Comparison of ENCODE assay signal across 27 mouse cellular contexts in genomic region chr13:110401443-110401842, GRCm38 (mm10). TPM values are rescaled to one million over a fixed set of nuclear protein-coding genes. Genes with fewer than 3 reads are reported as not detected.
DNase-seq lines count a peak whose midpoint lies in the region; ATAC-seq and TF ChIP-seq lines count a peak whose summit lies in the region.
"Had no signal": no experiment of that assay in that cellular context is flagged by ENCODE, and none has a peak within 500 bp of the region (broad histone marks: within the 10 kb centered on the region; RNA-seq: fewer than 3 reads in every experiment).

No protein-coding gene starts in this region.

- peaks cover 16% of the 10 kb centered on the region for H3K4me1 ChIP-seq in heart, embryonic 16.5 days (ENCODE audit: control insufficient read depth, insufficient read depth, low read length)
- H3K4me1 ChIP-seq in lung, embryonic 14.5 days (ENCODE audit: insufficient read depth) = peaks cover 4% of the 10 kb centered on the region; the same call in 1 of the 2 replicates
- H3K4me1 ChIP-seq in embryonic fibroblast, embryonic 13.5 days (ENCODE audit: control insufficient read depth, insufficient read depth, low read length) = 0 out of 2 replicates have a peak, but pooled peaks cover 3% of the 10 kb centered on the region
- H3K4me1 ChIP-seq in stomach, embryonic 16.5 days (ENCODE audit: control insufficient read depth, insufficient read depth, low read length) = peaks cover 9% of the 10 kb centered on the region; the same call in 1 of the 2 replicates
- no peaks in the 10 kb centered on the region for H3K4me1 ChIP-seq in hindbrain, embryonic 11.5 days (replicated peaks; ENCODE audit: control insufficient read depth, insufficient read depth, low read length)

- H3K36me3 ChIP-seq in heart, embryonic 16.5 days (ENCODE audit: control insufficient read depth, insufficient read depth) = peaks cover 41% of the 10 kb centered on the region
- H3K36me3 ChIP-seq in lung, embryonic 14.5 days (ENCODE audit: insufficient read depth) = peaks cover 51% of the 10 kb centered on the region
- peaks cover 29% of the 10 kb centered on the region for H3K36me3 ChIP-seq in stomach, embryonic 16.5 days (ENCODE audit: control insufficient read depth, insufficient read depth, low read length)
- H3K36me3 ChIP-seq in hindbrain, embryonic 11.5 days (ENCODE audit: control insufficient read depth, insufficient read depth, low read length) = peaks cover 9% of the 10 kb centered on the region; the same call in 1 of the 2 replicates

- no peaks in the 10 kb centered on the region for H3K9me3 ChIP-seq in heart, embryonic 16.5 days (replicated peaks; ENCODE audit: control insufficient read depth, low read length)
- no peaks in the 10 kb centered on the region for H3K9me3 ChIP-seq in lung, embryonic 14.5 days (ENCODE audit: low read depth, low read length)
- H3K9me3 ChIP-seq in stomach, embryonic 16.5 days (replicated peaks; ENCODE audit: control insufficient read depth, low read length) = peaks cover 4% of the 10 kb centered on the region; the same call in 1 of the 2 replicates
- no peaks in the 10 kb centered on the region for H3K9me3 ChIP-seq in hindbrain, embryonic 11.5 days (ENCODE audit: control insufficient read depth, low read length)
- H3K9me3 ChIP-seq: heart, embryonic 12.5 days; hindbrain, embryonic 13.5 days; intestine, embryonic 15.5 days had no signal

- peak; percentile 67 for TF ChIP-seq POLR2A in embryonic fibroblast, embryonic 13.5 days (IDR thresholded peaks at IDR 0.05; ENCODE audit: low read depth, low read length)

- H3K27me3 ChIP-seq in heart, embryonic 16.5 days (ENCODE audit: control insufficient read depth, insufficient read depth, low read length) = no peaks in the 10 kb centered on the region
- no peaks in the 10 kb centered on the region for H3K27me3 ChIP-seq in lung, embryonic 14.5 days (ENCODE audit: insufficient read depth, low read length)
- H3K27me3 ChIP-seq in stomach, embryonic 16.5 days (ENCODE audit: control insufficient read depth, insufficient read depth, low read length) = no peaks in the 10 kb centered on the region
- no peaks in the 10 kb centered on the region for H3K27me3 ChIP-seq in hindbrain, embryonic 11.5 days (ENCODE audit: control insufficient read depth, insufficient read depth, low read length)
- H3K27me3 ChIP-seq: heart, embryonic 12.5 days; hindbrain, embryonic 13.5 days; intestine, embryonic 15.5 days had no signal

- no peak overlapping the region for H3K4me2 ChIP-seq in heart, embryonic 16.5 days (ENCODE audit: low read depth, low read length)
- H3K4me2 ChIP-seq in lung, embryonic 14.5 days = no peak overlapping the region
- H3K4me2 ChIP-seq in stomach, embryonic 16.5 days (ENCODE audit: low read depth, low read length) = no peak overlapping the region
- no peak overlapping the region for H3K4me2 ChIP-seq in hindbrain, embryonic 11.5 days (replicated peaks; ENCODE audit: low read depth, low read length)
- H3K4me2 ChIP-seq: heart, embryonic 12.5 days; hindbrain, embryonic 13.5 days; intestine, embryonic 15.5 days had no signal

- DNase-seq in heart, adult 9 months (ENCODE audit: low spot score in 2 of 2) = no peak
- DNase-seq in lung, embryonic 14.5 days = peak; percentile 33
- DNase-seq in lung, postnatal 36 days = no peak
- no peak for DNase-seq in hindbrain, embryonic 11.5 days (ENCODE audit: low spot score)
- no peak for DNase-seq in adrenal gland, postnatal 10 days
- DNase-seq: adrenal gland, adult 8-10 months; adrenal gland, postnatal 36 days; cerebellum, adult 2 months; cerebellum, adult 9-11 months; cerebellum, postnatal 36 days; forebrain, postnatal 0 days; gastrocnemius, adult 2 months; gastrocnemius, postnatal 14 days; heart, adult 18-20 months had no signal

- no peak overlapping the region for H3K9ac ChIP-seq in heart, embryonic 16.5 days (ENCODE audit: low read length)
- no peak overlapping the region for H3K9ac ChIP-seq in lung, embryonic 14.5 days
- no peak overlapping the region for H3K9ac ChIP-seq in stomach, embryonic 16.5 days (ENCODE audit: low read length)
- no peak overlapping the region for H3K9ac ChIP-seq in hindbrain, embryonic 11.5 days (ENCODE audit: low read depth, low read length)
- H3K9ac ChIP-seq: forebrain, postnatal 0 days; heart, embryonic 12.5 days; hindbrain, embryonic 13.5 days; intestine, embryonic 15.5 days had no signal

- 73% methylated on average over 3 of the region's 3 CpGs for WGBS in heart, embryonic 16.5 days
- WGBS in lung, embryonic 14.5 days = 68% methylated on average over 3 of the region's 3 CpGs
- WGBS in stomach, embryonic 16.5 days = 70% methylated on average over 3 of the region's 3 CpGs
- 89% methylated on average over 3 of the region's 3 CpGs for WGBS in hindbrain, embryonic 11.5 days

- H3K4me3 ChIP-seq in heart, embryonic 16.5 days (ENCODE audit: low read length) = no peak overlapping the region
- H3K4me3 ChIP-seq in lung, embryonic 14.5 days (ENCODE audit: low read depth, low read length) = no peak overlapping the region
- H3K4me3 ChIP-seq in embryonic fibroblast, embryonic 13.5 days (ENCODE audit: insufficient read depth, low read length) = no peak overlapping the region
- no peak overlapping the region for H3K4me3 ChIP-seq in stomach, embryonic 16.5 days (replicated peaks; ENCODE audit: low read length)
- no peak overlapping the region for H3K4me3 ChIP-seq in hindbrain, embryonic 11.5 days (ENCODE audit: low read depth, low read length)
- H3K4me3 ChIP-seq: gastrocnemius, adult 2 months; heart, embryonic 12.5 days; hindbrain, embryonic 13.5 days; intestine, embryonic 15.5 days had no signal

- TF ChIP-seq CTCF in lung, embryonic 14.5 days (IDR thresholded peaks at IDR 0.05; ENCODE audit: low read depth) = no peak
- no peak for TF ChIP-seq CTCF in embryonic fibroblast, embryonic 13.5 days (IDR thresholded peaks at IDR 0.05; ENCODE audit: borderline replicate concordance, insufficient read depth, low read length)

- H3K27ac ChIP-seq in heart, embryonic 16.5 days (ENCODE audit: low read length) = peak overlapping the region; percentile 25; the same call in 1 of the 2 replicates
- H3K27ac ChIP-seq in lung, embryonic 14.5 days (ENCODE audit: low read depth) = no peak overlapping the region
- peak overlapping the region; percentile 12; the same call in 1 of the 2 replicates for H3K27ac ChIP-seq in embryonic fibroblast, embryonic 13.5 days (ENCODE audit: insufficient read depth, low read length)
- no peak overlapping the region for H3K27ac ChIP-seq in stomach, embryonic 16.5 days (ENCODE audit: low read length)
- no peak overlapping the region for H3K27ac ChIP-seq in hindbrain, embryonic 11.5 days (ENCODE audit: low read depth, low read length)
- H3K27ac ChIP-seq: gastrocnemius, adult 2 months; hindbrain, embryonic 13.5 days; intestine, embryonic 15.5 days had no signal

- no peak for ATAC-seq in heart, embryonic 16.5 days (replicated peaks; ENCODE audit: extremely low read depth, insufficient read depth, low FRiP score)
- ATAC-seq in lung, embryonic 14.5 days (ENCODE audit: insufficient read depth) = no peak
- 0 out of 2 replicates have a peak, but pooled peaks have one; percentile 37 for ATAC-seq in stomach, embryonic 16.5 days (ENCODE audit: insufficient read depth, low FRiP score)
- no peak for ATAC-seq in hindbrain, embryonic 11.5 days (ENCODE audit: low FRiP score)
- ATAC-seq: activated CD4-positive, CD25-positive, alpha-beta regulatory T cell, adult 4 months; forebrain, embryonic 14.5 days; forebrain, postnatal 0 days; hindbrain, embryonic 16.5 days; intestine, embryonic 15.5 days had no signal

RNA-seq across cellular contexts. Expression of gene Plk2, which starts 6.6 kb away (rescaled TPM):
- polyA plus RNA-seq in heart, embryonic 16.5 days (2015; fragmentation: Nextera tagmentation; extraction: Ambion mirVana) = 88.5 and 99.1 TPM in 2 replicates
- 265 and 268 TPM in 2 replicates for polyA plus RNA-seq in lung, embryonic 14.5 days (2014; fragmentation: Nextera tagmentation; extraction: Ambion mirVana)
- polyA plus RNA-seq in embryonic fibroblast, embryonic 13.5 days (2011; ENCODE audit: insufficient read length, low read depth, missing spikeins) = 175 and 227 TPM in 2 replicates
- polyA plus RNA-seq in stomach, embryonic 16.5 days (2015; fragmentation: Nextera tagmentation; extraction: Ambion mirVana) = 115 and 120 TPM in 2 replicates
- 103 and 108 TPM in 2 replicates for polyA plus RNA-seq in hindbrain, embryonic 11.5 days (2014; fragmentation: Nextera tagmentation; extraction: Ambion mirVana)
- 10 to 100 TPM; 40.7 to 42.0 TPM for total RNA-seq in adrenal gland, postnatal 10 days (2021)

RNA-seq across cellular contexts. Expression of gene Gapt, which starts 44.4 kb away (rescaled TPM):
- 0.16 and 0.38 TPM in 2 replicates for polyA plus RNA-seq in heart, embryonic 16.5 days (2015; fragmentation: Nextera tagmentation; extraction: Ambion mirVana)
- polyA plus RNA-seq in lung, embryonic 14.5 days (2014; fragmentation: Nextera tagmentation; extraction: Ambion mirVana) = 0.47 and 0.53 TPM in 2 replicates
- not detected in 2 replicates for polyA plus RNA-seq in embryonic fibroblast, embryonic 13.5 days (2011; ENCODE audit: insufficient read length, low read depth, missing spikeins)
- 0.55 and 0.98 TPM in 2 replicates for polyA plus RNA-seq in stomach, embryonic 16.5 days (2015; fragmentation: Nextera tagmentation; extraction: Ambion mirVana)
- polyA plus RNA-seq in hindbrain, embryonic 11.5 days (2014; fragmentation: Nextera tagmentation; extraction: Ambion mirVana) = 0.21 and 0.25 TPM in 2 replicates
- under 1 TPM; 0.42 TPM for total RNA-seq in adrenal gland, postnatal 10 days (2021)
- total RNA-seq: ES-E14 had no signal
- polyA plus RNA-seq: cerebellum, adult 2 months; cortical plate, adult 2 months; forebrain, embryonic 11.5 days; forebrain, embryonic 14.5 days; forebrain, postnatal 0 days; frontal cortex, adult 2 months had no signal

Comparison
In these comparisons a context has a peak if more than half of its experiments do, and no peak if none do; other contexts are left out.
1. H3K27ac ChIP-seq: peak in heart, embryonic 16.5 days (single experiment) and embryonic fibroblast, embryonic 13.5 days (single experiment); none in lung, embryonic 14.5 days (single experiment), stomach, embryonic 16.5 days (single experiment) and hindbrain, embryonic 11.5 days (single experiment).